Comparison of ENCODE assay signal across 19 mouse cellular contexts in the genomic region with DNA sequence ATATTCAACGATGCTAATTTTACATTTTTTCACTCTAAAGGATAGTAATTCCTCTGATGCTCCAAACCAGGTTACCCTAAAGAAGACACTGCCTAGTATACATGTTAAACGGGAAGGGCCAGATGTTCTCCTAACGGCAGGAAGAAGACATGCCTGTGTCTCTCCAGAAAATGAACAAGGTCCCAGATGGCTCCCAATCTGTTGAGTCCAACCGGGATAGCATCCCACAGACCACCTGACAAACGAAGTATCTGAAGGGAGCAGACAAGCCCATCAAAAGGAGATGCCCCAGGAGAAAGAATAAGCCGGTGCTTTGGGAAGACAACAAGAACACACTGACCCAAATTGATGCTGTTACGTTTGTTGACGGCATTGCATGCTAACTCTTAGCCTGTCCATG. TPM values are rescaled to one million over a fixed set of nuclear protein-coding genes. Genes with fewer than 3 reads are reported as not detected.
"Had no signal": no experiment of that assay in that cellular context is flagged by ENCODE, and none has a peak within 500 bp of the region (broad histone marks: within the 10 kb centered on the region; RNA-seq: fewer than 3 reads in every experiment).

No protein-coding gene starts in this region.

- ATAC-seq: intestine, postnatal 0 days; liver, embryonic 12.5 days had no signal

- DNase-seq: kidney, postnatal 25 days; liver; lung, postnatal 14 days; midbrain, embryonic 14.5 days; right cerebral cortex, postnatal 25 days; spleen, adult 18-20 months had no signal

RNA-seq across cellular contexts. Expression of a gene that starts 2.8 kb away (rescaled TPM):
- total RNA-seq: megakaryocyte-erythroid progenitor cell, adult 5-6 weeks had no signal
- polyA plus RNA-seq: intestine, embryonic 14.5 days; kidney, adult 2 months; large intestine, adult 2 months; limb, embryonic 13.5 days; liver, embryonic 12.5 days; midbrain, embryonic 11.5 days; midbrain, embryonic 14.5 days; neural tube, embryonic 11.5 days; neural tube, embryonic 14.5 days; stomach, embryonic 15.5 days had no signal

RNA-seq across cellular contexts. Expression of a gene that starts 50.0 kb away (rescaled TPM):
- total RNA-seq: megakaryocyte-erythroid progenitor cell, adult 5-6 weeks had no signal
- polyA plus RNA-seq: limb, embryonic 10.5 days; limb, embryonic 13.5 days; liver, embryonic 15.5 days had no signal
